Mouse (Mus musculus) midbrain, embryonic 16.5 days (tissue): ENCODE results near the gene Ptk6. TPM values are rescaled to one million over a fixed set of nuclear protein-coding genes. Genes with fewer than 3 reads are reported as not detected.

ENCODE experiments used
- ATAC-seq: fragments of 200-750 bp; cut with Nextera tagmentation; 2 replicates; pipeline ENCODE4 v1.8.0; 2017; ENCODE audit warnings: moderate TSS enrichment
- H3K27ac ChIP-seq: fragments of 300-500 bp; sonication (generic); 2 replicates; pipeline ENCODE4 v1.5.1; 2014; ENCODE audit warnings: mild to moderate bottlenecking, low read length, mixed read lengths
- H3K27me3 ChIP-seq: fragments of 300-500 bp; sonication (generic); 2 replicates; pipeline ENCODE4 v1.6.1; 2014; ENCODE audit warnings: low read depth, low read length, mixed read lengths; ENCODE audit not compliant: control insufficient read depth, insufficient read depth
- H3K36me3 ChIP-seq: fragments of 300-500 bp; sonication (generic); 2 replicates; pipeline ENCODE4 v1.6.1; 2014; ENCODE audit warnings: mild to moderate bottlenecking, low read length, moderate library complexity, mixed read lengths; ENCODE audit not compliant: control insufficient read depth, insufficient read depth
- H3K4me1 ChIP-seq: fragments of 300-500 bp; sonication (generic); 2 replicates; pipeline ENCODE4 v1.6.1; 2014; ENCODE audit warnings: mild to moderate bottlenecking, low read length, mixed read lengths; ENCODE audit not compliant: control insufficient read depth, insufficient read depth
- H3K4me2 ChIP-seq: fragments of 300-500 bp; sonication (generic); 2 replicates; pipeline ENCODE4 v1.6.1; 2014; ENCODE audit warnings: mild to moderate bottlenecking, low read length, mixed read lengths
- H3K4me3 ChIP-seq: fragments of 300-500 bp; sonication (generic); 2 replicates; pipeline ENCODE4 v1.5.1; 2014; ENCODE audit warnings: low read depth, mild to moderate bottlenecking, low read length, moderate library complexity, mixed read lengths
- H3K9ac ChIP-seq: fragments of 300-500 bp; sonication (generic); 2 replicates; pipeline ENCODE4 v1.6.1; 2014; ENCODE audit warnings: low read depth, low read length, mixed read lengths
- H3K9me3 ChIP-seq: fragments of 300-500 bp; sonication (generic); replicated peaks from 2 replicates; pipeline ENCODE4 v1.6.1; 2014; ENCODE audit warnings: mild to moderate bottlenecking, low read length, mixed read lengths; ENCODE audit not compliant: control insufficient read depth, poor library complexity, severe bottlenecking
- WGBS: fragments of 180-500 bp; shearing (Covaris S2); extraction: QIAGEN DNeasy Blood & Tissue Kit; methylation state at CpG from one replicate; pipeline ENCODE4 v1.1.7; 2014; 5-methylcytosine and 5-hydroxymethylcytosine counted together
- polyA plus RNA-seq: library from polyadenylated mRNA; unstranded; fragments of >200 nt; fragmentation: Nextera tagmentation; extraction: Ambion mirVana; gene quantifications from 2 replicates; pipeline ENCODE4 v1.2.1, GENCODE M21; 2015

Gene Ptk6
- not detected in 2 replicates for polyA plus RNA-seq

DNA sequence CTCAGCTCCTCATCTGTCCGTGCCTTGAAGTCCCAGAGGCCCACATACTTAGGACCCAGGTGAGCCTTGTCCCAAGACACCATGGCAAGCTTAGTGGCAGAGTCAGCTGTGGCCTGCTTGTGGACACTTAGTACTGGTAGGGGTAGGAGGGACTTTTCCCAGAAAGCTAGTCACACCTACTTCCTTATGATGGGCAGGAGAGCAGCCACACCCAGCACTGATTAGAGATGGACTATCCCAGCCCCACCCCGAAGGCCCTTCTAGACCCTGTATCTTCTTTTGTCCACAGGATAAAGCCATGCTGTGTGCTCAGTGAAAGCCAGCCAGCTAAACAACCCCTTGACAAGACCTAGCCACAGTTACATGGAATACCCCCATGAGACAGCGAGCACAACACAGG lies at the start of gene Ptk6:
Ptk6 (minus strand) TSS at position 368 of the 400 bp plus-strand sequence.
- Histone ChIP-seq H3K27me3 (no peaks in the 10 kb centered on the region), H3K9ac (no peak within 1 kb of the TSS), H3K4me2 (no peak within 1 kb of the TSS), H3K36me3 (no peaks in the 10 kb centered on the region), H3K4me3 (no peak within 1 kb of the TSS), H3K27ac (no peak within 1 kb of the TSS), H3K4me1 (no peaks in the 10 kb centered on the region), H3K9me3 (no peaks in the 10 kb centered on the region)
- WGBS, result 90% methylated on average over 3 of the region's 3 CpGs
- no peak for ATAC-seq

DNA sequence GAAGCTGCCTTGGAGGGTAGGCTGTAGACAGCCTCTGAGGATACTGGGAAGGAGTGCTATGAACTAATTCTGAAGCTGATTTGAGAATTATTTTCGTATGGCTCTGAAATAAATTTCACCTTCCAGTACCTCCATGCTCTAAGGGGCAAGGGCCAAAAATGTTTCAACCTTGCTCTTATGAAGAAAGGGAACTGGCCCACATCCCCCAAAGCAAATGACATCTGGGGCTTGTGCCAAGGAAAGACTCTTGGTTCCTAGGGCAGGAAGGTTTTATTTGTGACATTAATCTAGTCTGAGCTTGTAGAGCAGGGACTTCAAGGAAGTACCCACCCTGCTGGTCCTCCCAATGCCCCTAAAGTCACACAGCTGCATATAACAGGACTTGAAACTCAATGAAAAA lies 49.3 kb upstream of the Ptk6 start:
- Histone ChIP-seq H3K4me1 (no peaks in the 10 kb centered on the region), H3K4me2 (no peak overlapping the region), H3K4me3 (no peak overlapping the region), H3K36me3 (peaks cover 22% of the 10 kb centered on the region), H3K27ac (no peak overlapping the region), H3K27me3 (no peaks in the 10 kb centered on the region), H3K9ac (no peak overlapping the region), H3K9me3 (no peaks in the 10 kb centered on the region)
- ATAC-seq, result no peak
- WGBS, result 92% methylated on average over 1 of the region's 1 CpGs

DNA sequence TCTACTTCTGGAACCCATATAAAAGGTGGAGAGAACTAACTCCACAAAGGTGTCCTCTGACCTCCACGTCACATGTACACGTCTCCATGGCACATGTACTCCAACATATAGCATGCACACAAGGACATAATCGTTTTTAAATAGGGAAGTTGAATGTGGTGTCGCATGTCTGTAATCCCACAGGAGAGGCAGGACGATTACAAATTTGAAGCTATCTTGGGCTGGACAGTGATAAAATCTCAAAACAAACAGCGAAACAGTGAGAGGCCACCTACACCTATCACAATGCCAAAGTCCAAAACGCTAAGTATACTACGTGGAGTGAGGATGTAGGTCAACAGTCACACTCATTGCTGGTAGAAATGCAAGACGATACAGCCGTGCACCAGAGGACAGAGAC lies 46.6 kb upstream of the Ptk6 start:
- Histone ChIP-seq H3K4me2 (no peak overlapping the region), H3K9me3 (no peaks in the 10 kb centered on the region), H3K27ac (no peak overlapping the region), H3K36me3 (peaks cover 15% of the 10 kb centered on the region), H3K4me3 (no peak overlapping the region), H3K9ac (no peak overlapping the region), H3K27me3 (no peaks in the 10 kb centered on the region), H3K4me1 (no peaks in the 10 kb centered on the region)
- ATAC-seq, result no peak
- WGBS, result 91% methylated on average over 10 of the region's 10 CpGs

DNA sequence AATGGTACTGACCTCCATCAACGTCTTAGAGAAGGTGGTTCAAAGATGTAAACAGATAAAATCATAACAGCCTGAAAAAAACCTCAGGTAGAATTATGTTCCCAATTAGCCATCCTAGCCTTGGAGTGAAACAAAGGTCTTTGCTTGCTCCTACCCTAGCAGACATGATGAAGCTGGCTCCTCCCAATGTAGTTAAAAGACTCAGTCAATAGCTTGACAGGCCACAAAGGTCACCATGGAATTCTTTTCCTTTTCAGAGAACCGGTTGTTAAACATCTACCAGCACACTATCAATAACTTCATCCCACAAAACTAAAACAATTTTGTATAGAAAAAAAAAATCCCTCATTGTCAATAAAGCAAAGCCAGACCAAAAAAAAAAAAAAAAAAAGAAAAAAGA lies 42.4 kb upstream of the Ptk6 start:
- no peak overlapping the region for H3K4me3 ChIP-seq
- H3K36me3 ChIP-seq, result no peaks in the 10 kb centered on the region
- H3K27ac ChIP-seq, result no peak overlapping the region
- H3K4me1 ChIP-seq, result no peaks in the 10 kb centered on the region
- 33% methylated on average over 2 of the region's 2 CpGs for WGBS
- no peaks in the 10 kb centered on the region for H3K27me3 ChIP-seq
- H3K9me3 ChIP-seq, result no peaks in the 10 kb centered on the region
- no peak overlapping the region for H3K9ac ChIP-seq
- no peak overlapping the region for H3K4me2 ChIP-seq
- no peak for ATAC-seq

DNA sequence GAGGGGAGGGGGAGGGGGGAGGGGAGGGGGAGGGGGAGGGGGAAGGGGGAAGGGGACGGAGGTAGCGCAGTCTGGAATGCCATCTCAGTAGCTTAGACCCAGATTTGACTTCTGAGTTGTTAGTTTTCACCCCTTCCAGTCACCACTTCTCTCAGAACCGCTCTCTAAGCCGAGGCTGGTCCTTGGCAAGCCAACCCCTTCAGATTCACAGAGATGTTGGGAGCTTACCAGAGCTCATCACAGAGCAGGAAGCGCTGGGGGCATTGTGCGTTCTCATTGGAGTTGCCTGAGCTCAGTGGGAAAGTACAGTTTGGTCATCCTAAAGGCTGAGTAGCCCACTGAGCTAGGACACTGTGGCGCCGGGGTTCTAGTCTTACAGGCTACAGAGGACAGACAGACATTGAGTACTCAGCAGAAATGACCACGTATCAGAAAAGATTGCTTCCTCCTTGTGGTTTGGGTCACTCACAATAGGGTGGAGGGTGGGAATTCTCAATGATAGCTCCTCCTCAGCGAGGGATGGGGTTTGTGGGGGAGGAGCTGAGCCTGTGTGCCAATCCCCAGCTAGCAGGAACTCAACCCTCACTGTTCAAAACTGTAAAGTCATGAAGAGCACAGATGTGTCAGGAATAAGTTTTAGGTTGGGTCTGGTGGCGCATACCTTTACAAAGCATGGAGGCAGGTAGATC lies 41.3 kb upstream of the Ptk6 start:
- Histone ChIP-seq H3K4me2 (no peak overlapping the region), H3K4me1 (no peaks in the 10 kb centered on the region), H3K4me3 (no peak overlapping the region), H3K27ac (no peak overlapping the region), H3K9ac (no peak overlapping the region), H3K36me3 (no peaks in the 10 kb centered on the region), H3K9me3 (no peaks in the 10 kb centered on the region), H3K27me3 (no peaks in the 10 kb centered on the region)
- no peak for ATAC-seq
- WGBS, result 32% methylated on average over 11 of the region's 11 CpGs

DNA sequence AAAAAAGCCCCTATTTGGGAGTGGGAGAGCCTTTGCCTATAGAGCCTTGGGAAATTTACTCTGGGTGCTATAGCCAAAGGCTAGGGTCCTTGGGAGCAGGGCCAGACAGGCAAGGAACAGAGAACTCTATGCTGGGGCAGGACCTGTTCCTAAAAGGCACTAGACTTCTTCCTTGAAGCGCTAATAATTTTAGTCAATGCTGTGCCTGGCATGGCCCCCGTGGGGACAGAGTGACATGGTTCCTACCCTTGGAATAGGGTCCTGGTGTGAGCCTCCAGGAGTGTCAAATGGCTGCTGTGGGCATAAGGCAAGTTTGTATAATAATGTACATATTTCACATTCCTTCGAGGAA lies 39.7 kb upstream of the Ptk6 start:
- H3K4me3 ChIP-seq, result no peak overlapping the region
- no peak overlapping the region for H3K9ac ChIP-seq
- H3K27ac ChIP-seq, result no peak overlapping the region
- peak overlapping the region; percentile 27; the same call in 1 of the 2 replicates for H3K4me2 ChIP-seq
- H3K36me3 ChIP-seq, result no peaks in the 10 kb centered on the region
- H3K4me1 ChIP-seq, result no peaks in the 10 kb centered on the region
- H3K27me3 ChIP-seq, result no peaks in the 10 kb centered on the region
- no peaks in the 10 kb centered on the region for H3K9me3 ChIP-seq
- 76% methylated on average over 3 of the region's 3 CpGs for WGBS
- no peak for ATAC-seq

DNA sequence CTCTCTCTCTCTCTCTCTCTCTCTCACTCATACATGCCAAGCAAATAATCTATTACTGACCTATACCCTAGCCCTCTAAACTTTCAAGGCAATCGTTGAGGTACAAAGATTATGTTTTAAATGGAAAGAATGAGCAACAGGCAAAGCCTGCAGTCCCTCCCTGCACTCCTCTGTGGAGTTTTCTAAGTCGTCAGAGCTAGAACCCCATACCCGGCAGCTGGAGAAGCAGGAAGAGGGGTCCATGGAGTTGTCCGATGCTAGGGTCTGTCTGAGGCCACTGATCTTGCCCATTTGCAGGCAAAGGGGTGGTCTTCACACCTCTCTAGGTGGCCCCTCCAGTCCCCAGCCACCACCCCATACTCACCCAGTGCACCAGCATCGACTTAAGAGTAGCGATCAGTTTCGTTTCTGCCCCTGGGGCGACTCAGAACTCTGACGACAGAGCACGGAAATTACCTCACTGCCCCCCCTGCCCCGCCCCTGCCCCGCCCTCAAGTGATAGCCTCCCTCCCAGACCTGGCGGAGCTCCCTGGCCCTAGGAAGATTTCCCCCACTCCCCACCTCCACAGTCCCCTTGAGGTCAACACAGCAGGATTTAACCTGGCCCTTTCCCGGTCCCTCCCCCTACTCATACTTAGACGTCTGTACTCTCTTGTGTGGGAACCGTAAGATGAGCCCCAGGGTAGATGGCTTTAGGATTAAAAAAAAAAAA lies 39.2 kb upstream of the Ptk6 start, which contains the start of gene Helz2:
Helz2 (minus strand) TSS at position 426 of the 712 bp plus-strand sequence.
- no peak for ATAC-seq
- 13% methylated on average over 16 of the region's 16 CpGs for WGBS
- Histone ChIP-seq H3K4me3 (peak within 1 kb of the TSS; percentile 20), H3K27ac (no peak within 1 kb of the TSS), H3K9me3 (no peaks in the 10 kb centered on the region), H3K36me3 (no peaks in the 10 kb centered on the region), H3K4me1 (no peaks in the 10 kb centered on the region), H3K4me2 (peak within 1 kb of the TSS; percentile 27), H3K27me3 (no peaks in the 10 kb centered on the region), H3K9ac (no peak within 1 kb of the TSS)

DNA sequence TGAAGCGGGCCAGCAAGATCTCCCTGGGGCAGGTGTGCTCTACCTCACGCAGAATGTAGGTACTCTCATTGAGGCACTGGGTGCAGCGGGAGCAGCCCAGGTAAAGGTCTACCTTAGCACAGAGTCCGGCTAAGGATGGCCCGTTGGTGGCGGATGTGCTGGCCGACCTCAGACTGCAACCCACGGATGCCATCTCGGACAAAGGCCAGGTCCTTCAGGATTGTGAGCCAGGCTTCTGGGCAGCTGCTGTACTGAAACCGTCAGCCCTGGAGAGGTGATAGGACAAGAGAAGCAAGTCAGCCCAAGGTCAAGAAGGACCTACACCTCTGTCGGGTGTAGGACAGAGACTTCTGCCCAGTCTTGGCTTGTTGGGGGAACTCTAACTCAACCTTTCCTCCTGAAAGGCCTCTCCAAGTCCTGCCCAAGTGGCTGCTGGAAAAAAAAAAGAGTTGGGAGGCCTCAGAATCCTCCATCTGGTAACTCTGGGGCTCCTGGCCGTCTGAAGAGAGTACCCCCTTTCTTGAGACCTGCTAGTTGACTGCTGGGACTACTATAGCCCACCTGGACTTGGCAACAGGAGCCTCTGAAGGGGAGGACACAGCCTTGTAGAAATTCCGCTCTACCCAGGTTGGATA lies 38.3 kb upstream of the Ptk6 start:
- no peaks in the 10 kb centered on the region for H3K4me1 ChIP-seq
- H3K9ac ChIP-seq, result no peak overlapping the region
- H3K27ac ChIP-seq, result no peak overlapping the region
- no peak overlapping the region for H3K4me3 ChIP-seq
- no peak for ATAC-seq
- no peak overlapping the region for H3K4me2 ChIP-seq
- WGBS, result 91% methylated on average over 13 of the region's 13 CpGs
- no peaks in the 10 kb centered on the region for H3K9me3 ChIP-seq
- H3K36me3 ChIP-seq, result no peaks in the 10 kb centered on the region
- H3K27me3 ChIP-seq, result no peaks in the 10 kb centered on the region

DNA sequence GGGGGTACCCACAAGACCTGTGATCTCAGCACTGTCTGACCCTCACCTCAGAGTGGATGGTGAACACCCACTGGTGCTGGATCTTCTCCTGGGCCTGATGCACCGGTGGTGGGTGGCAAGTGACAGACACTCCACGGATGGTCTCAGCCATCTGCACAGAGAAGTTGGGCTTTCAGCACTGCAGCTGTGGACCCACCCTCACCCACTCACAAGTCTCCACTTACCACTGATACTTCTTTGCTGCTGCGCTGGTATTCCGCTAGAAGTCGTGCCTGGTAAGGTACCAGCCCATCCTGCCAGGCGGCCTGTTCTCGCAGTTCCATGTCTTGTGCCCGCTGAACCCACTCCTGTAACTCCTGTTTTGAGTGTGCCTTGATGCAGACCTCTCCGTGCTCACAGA lies 36.7 kb upstream of the Ptk6 start:
- no peak overlapping the region for H3K4me3 ChIP-seq
- H3K36me3 ChIP-seq, result no peaks in the 10 kb centered on the region
- no peak overlapping the region for H3K9ac ChIP-seq
- WGBS, result 95% methylated on average over 9 of the region's 9 CpGs
- H3K9me3 ChIP-seq, result no peaks in the 10 kb centered on the region
- no peak overlapping the region for H3K27ac ChIP-seq
- no peak for ATAC-seq
- H3K27me3 ChIP-seq, result no peaks in the 10 kb centered on the region
- no peaks in the 10 kb centered on the region for H3K4me1 ChIP-seq
- no peak overlapping the region for H3K4me2 ChIP-seq
